Mouse (Mus musculus) mouse embryonic stem cell (cell line): ENCODE measurements around the gene Vmn1r76.

Experiments
- in situ Hi-C, 2 experiments: fragments of 300-500 bp; cut with MboI; formaldehyde crosslinking; loops; 1 replicate in 1 of 2; 3 replicates in 1 of 2; pipeline ENCODE4 v1.14.3; 2019 to 2020; ENCODE audit warnings: low sequenced_read_pairs in 2 of 2, low pct_unique_long_range_greater_than_20kb in 1 of 2, mixed read lengths in 1 of 2; ENCODE audit not compliant: unreplicated experiment in 1 of 2

Vmn1r76 gene

GRCm38 (mm10) chr7:11938113-11938512 is at the start of gene Vmn1r76:
Gene Vmn1r76 (minus strand): TSS chr7:11938213.
- in situ Hi-C loops, result no loop called here

DNA sequence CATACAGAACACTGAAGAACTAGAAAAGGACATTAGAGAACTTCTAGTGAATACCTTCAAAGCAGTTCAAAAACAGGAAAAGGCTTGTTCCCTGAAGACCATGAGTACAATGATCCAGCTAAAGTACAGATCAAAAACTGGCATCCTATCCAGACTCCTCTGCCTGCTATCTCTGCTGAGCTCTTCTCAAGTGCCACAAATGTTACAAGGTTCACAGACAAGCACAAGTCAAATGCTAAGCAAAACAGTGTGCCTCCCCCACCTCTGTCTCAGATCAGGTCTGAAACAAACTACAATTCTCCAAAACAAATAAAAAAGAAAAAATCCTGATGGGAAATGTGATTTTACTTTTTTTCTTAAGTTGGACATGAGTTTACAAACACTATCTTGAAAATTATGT is 34.6 kb upstream of the Vmn1r76 start:
- in situ Hi-C loops, result no loop called here

DNA sequence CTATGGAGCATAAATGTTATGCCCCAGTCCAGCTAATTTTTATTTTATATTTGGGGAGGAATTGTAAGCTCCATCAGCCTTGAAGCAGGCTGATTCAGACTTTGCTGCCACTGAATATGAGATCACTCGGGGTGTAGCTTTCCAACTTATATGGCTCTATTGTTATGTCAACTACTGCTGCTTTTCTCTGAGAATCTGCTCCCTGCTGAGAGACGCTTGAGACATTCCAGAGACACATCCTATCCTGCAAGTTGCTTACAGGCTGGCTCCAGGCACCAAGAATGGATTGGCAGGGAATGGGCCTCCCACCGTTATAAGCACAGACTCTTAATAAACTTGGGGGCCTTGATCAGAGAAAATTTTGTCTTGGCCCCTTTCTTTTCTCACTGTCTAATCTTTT is 10.0 kb upstream of the Vmn1r76 start:
- in situ Hi-C loops, result no loop called here

GRCm38 (mm10) chr7:11874330-11874729 is 63.7 kb downstream of the Vmn1r76 start, which contains the start of gene Vmn1r75:
Gene Vmn1r75 (plus strand): TSS chr7:11874630.
- in situ Hi-C loops, result no loop called here
